Mouse (Mus musculus) forebrain, embryonic 16.5 days (tissue): ENCODE data around the gene Lemd1. TPM values are rescaled to one million over a fixed set of nuclear protein-coding genes. Genes with fewer than 3 reads are reported as not detected.

Source experiments
- ATAC-seq: fragments of 200-750 bp; cut with Nextera tagmentation; 2 replicates; pipeline ENCODE4 v1.8.0; 2017; ENCODE audit warnings: mild to moderate bottlenecking, moderate library complexity
- H3K27ac ChIP-seq: fragments of 300-500 bp; sonication (generic); 2 replicates; pipeline ENCODE4 v1.5.1; 2014; ENCODE audit warnings: low read length, control low read depth
- H3K27me3 ChIP-seq: fragments of 300-500 bp; sonication (generic); replicated peaks from 2 replicates; pipeline ENCODE4 v1.6.1; 2014; ENCODE audit warnings: low read length; ENCODE audit not compliant: control insufficient read depth, insufficient read depth
- H3K36me3 ChIP-seq: fragments of 300-500 bp; sonication (generic); 2 replicates; pipeline ENCODE4 v1.6.1; 2014; ENCODE audit not compliant: control insufficient read depth, insufficient read depth
- H3K4me1 ChIP-seq: fragments of 300-500 bp; sonication (generic); replicated peaks from 2 replicates; pipeline ENCODE4 v1.6.1; 2014; ENCODE audit warnings: low read length; ENCODE audit not compliant: control insufficient read depth, insufficient read depth
- H3K4me2 ChIP-seq: fragments of 300-500 bp; sonication (generic); 2 replicates; pipeline ENCODE4 v1.6.1; 2014; ENCODE audit warnings: mild to moderate bottlenecking, low read length, control low read depth
- H3K4me3 ChIP-seq: fragments of 300-500 bp; sonication (generic); replicated peaks from 2 replicates; pipeline ENCODE4 v1.5.1; 2014; ENCODE audit warnings: mild to moderate bottlenecking, low read length, control low read depth
- H3K9ac ChIP-seq: fragments of 300-500 bp; sonication (generic); replicated peaks from 2 replicates; pipeline ENCODE4 v1.6.1; 2014; ENCODE audit warnings: low read depth, low read length, control low read depth
- H3K9me3 ChIP-seq: fragments of 300-500 bp; sonication (generic); 2 replicates; pipeline ENCODE4 v1.6.1; 2016; ENCODE audit warnings: low read length; ENCODE audit not compliant: control insufficient read depth
- WGBS: fragments of 180-500 bp; shearing (Covaris S2); extraction: QIAGEN DNeasy Blood & Tissue Kit; methylation state at CpG from one replicate; pipeline ENCODE4 v1.1.7; 2014; 5-methylcytosine and 5-hydroxymethylcytosine counted together
- polyA plus RNA-seq: library from polyadenylated mRNA; unstranded; fragments of >200 nt; fragmentation: Nextera tagmentation; extraction: Ambion mirVana; gene quantifications from 2 replicates; pipeline ENCODE4 v1.2.1, GENCODE M21; 2015

Gene Lemd1
- polyA plus RNA-seq, 1 experiment from 2014 or later, result 18.4 TPM

- Histone ChIP-seq H3K9ac (peak overlapping the region; percentile 14; the same call in 1 of the 2 replicates), H3K36me3 (no peaks in the 10 kb centered on the region), H3K4me2 (peak overlapping the region; percentile 14; the same call in 1 of the 2 replicates), H3K9me3 (no peaks in the 10 kb centered on the region), H3K4me1 (peaks cover 95% of the 10 kb centered on the region), H3K27me3 (no peaks in the 10 kb centered on the region), H3K27ac (no peak overlapping the region), H3K4me3 (no peak overlapping the region)
- no peak for ATAC-seq
- WGBS, result 2% methylated on average over 9 of the region's 9 CpGs
Measured at GRCm38 (mm10) chr1:132197666-132198065, 6.4 kb downstream of the Lemd1 start.

- Histone ChIP-seq H3K36me3 (no peaks in the 10 kb centered on the region), H3K27ac (no peak overlapping the region), H3K4me2 (no peak overlapping the region), H3K4me3 (no peak overlapping the region), H3K4me1 (peaks cover 90% of the 10 kb centered on the region), H3K27me3 (no peaks in the 10 kb centered on the region), H3K9me3 (no peaks in the 10 kb centered on the region), H3K9ac (no peak overlapping the region)
- WGBS, result 69% methylated on average over 16 of the region's 16 CpGs
- no peak for ATAC-seq
Measured at GRCm38 (mm10) chr1:132198401-132199071, 7.3 kb downstream of the Lemd1 start.

GRCm38 (mm10) chr1:132199244-132199643 is 8.0 kb downstream of the Lemd1 start:
- peaks cover 83% of the 10 kb centered on the region for H3K4me1 ChIP-seq
- ATAC-seq, result no peak

GRCm38 (mm10) chr1:132199934-132200333 is 8.7 kb downstream of the Lemd1 start:
- 10% methylated on average over 12 of the region's 12 CpGs for WGBS
- ATAC-seq, result no peak
- no peaks in the 10 kb centered on the region for H3K27me3 ChIP-seq
- H3K4me1 ChIP-seq, result peaks cover 76% of the 10 kb centered on the region
- H3K9ac ChIP-seq, result peak overlapping the region; percentile 23; the same call in 1 of the 2 replicates
- no peaks in the 10 kb centered on the region for H3K36me3 ChIP-seq
- peak overlapping the region; percentile 56 for H3K4me2 ChIP-seq
- peak overlapping the region; percentile 87 for H3K27ac ChIP-seq
- H3K9me3 ChIP-seq, result no peaks in the 10 kb centered on the region
- H3K4me3 ChIP-seq, result peak overlapping the region; percentile 42; the same call in 1 of the 2 replicates

More at GRCm38 (mm10) chr1:132199244-132199643, 8.0 kb downstream of the Lemd1 start:
- no peak overlapping the region for H3K4me2 ChIP-seq
- H3K4me3 ChIP-seq, result no peak overlapping the region
- no peaks in the 10 kb centered on the region for H3K9me3 ChIP-seq
- no peaks in the 10 kb centered on the region for H3K27me3 ChIP-seq
- no peak overlapping the region for H3K9ac ChIP-seq
- no peaks in the 10 kb centered on the region for H3K36me3 ChIP-seq
- 53% methylated on average over 6 of the region's 6 CpGs for WGBS
- no peak overlapping the region for H3K27ac ChIP-seq

- Histone ChIP-seq H3K4me1 (peaks cover 67% of the 10 kb centered on the region), H3K36me3 (no peaks in the 10 kb centered on the region), H3K9ac (peak overlapping the region; percentile 56), H3K27ac (peak overlapping the region; percentile 87), H3K4me3 (peak overlapping the region; percentile 42), H3K4me2 (peak overlapping the region; percentile 56), H3K27me3 (no peaks in the 10 kb centered on the region), H3K9me3 (no peaks in the 10 kb centered on the region)
- ATAC-seq, result peak; percentile 94
- WGBS, result 4% methylated on average over 11 of the region's 11 CpGs
Measured at GRCm38 (mm10) chr1:132200562-132201510, 9.6 kb downstream of the Lemd1 start.

GRCm38 (mm10) chr1:132201511-132201860 is 10.3 kb downstream of the Lemd1 start:
- Histone ChIP-seq H3K4me2 (peak overlapping the region; percentile 56), H3K4me1 (peaks cover 61% of the 10 kb centered on the region), H3K36me3 (no peaks in the 10 kb centered on the region), H3K27me3 (no peaks in the 10 kb centered on the region), H3K9me3 (no peaks in the 10 kb centered on the region), H3K27ac (peak overlapping the region; percentile 87), H3K9ac (peak overlapping the region; percentile 56), H3K4me3 (peak overlapping the region; percentile 42)
- no peak for ATAC-seq
- WGBS, result 14% methylated on average over 4 of the region's 4 CpGs

GRCm38 (mm10) chr1:132201936-132202335 is 10.7 kb downstream of the Lemd1 start:
- H3K27ac ChIP-seq, result peak overlapping the region; percentile 31
- 39% methylated on average over 2 of the region's 2 CpGs for WGBS
- H3K4me2 ChIP-seq, result peak overlapping the region; percentile 56
- H3K4me3 ChIP-seq, result peak overlapping the region; percentile 42; the same call in 1 of the 2 replicates
- no peaks in the 10 kb centered on the region for H3K36me3 ChIP-seq
- no peak for ATAC-seq
- peaks cover 56% of the 10 kb centered on the region for H3K4me1 ChIP-seq
- peak overlapping the region; percentile 56; the same call in 1 of the 2 replicates for H3K9ac ChIP-seq
- no peaks in the 10 kb centered on the region for H3K9me3 ChIP-seq
- H3K27me3 ChIP-seq, result no peaks in the 10 kb centered on the region

- Histone ChIP-seq H3K36me3 (no peaks in the 10 kb centered on the region), H3K4me2 (no peak overlapping the region), H3K4me1 (peaks cover 51% of the 10 kb centered on the region), H3K9ac (no peak overlapping the region), H3K27me3 (no peaks in the 10 kb centered on the region), H3K27ac (no peak overlapping the region), H3K4me3 (no peak overlapping the region), H3K9me3 (no peaks in the 10 kb centered on the region)
- WGBS, result 85% methylated on average over 5 of the region's 5 CpGs
- no peak for ATAC-seq
Measured at GRCm38 (mm10) chr1:132202771-132203170, 11.5 kb downstream of the Lemd1 start.

GRCm38 (mm10) chr1:132205958-132206357 is 14.7 kb downstream of the Lemd1 start:
- peaks cover 46% of the 10 kb centered on the region for H3K4me1 ChIP-seq
- no peaks in the 10 kb centered on the region for H3K9me3 ChIP-seq
- no peak for ATAC-seq
- H3K4me2 ChIP-seq, result no peak overlapping the region
- H3K9ac ChIP-seq, result no peak overlapping the region
- no peaks in the 10 kb centered on the region for H3K27me3 ChIP-seq
- no peak overlapping the region for H3K4me3 ChIP-seq
- H3K27ac ChIP-seq, result no peak overlapping the region
- WGBS, result 77% methylated on average over 5 of the region's 5 CpGs
- H3K36me3 ChIP-seq, result no peaks in the 10 kb centered on the region
